Mouse (Mus musculus) bone marrow, adult 2 months (tissue): ENCODE results near the gene Tlx3.

ENCODE experiments used
- CTCF ChIP-seq: fragments of 200-500 bp; IDR thresholded peaks from 2 replicates; pipeline ENCODE4 v1.5.1; 2011; ENCODE audit warnings: low read length, control low read depth; ENCODE audit not compliant: control insufficient read depth, insufficient read depth
- POLR2A ChIP-seq: fragments of 200-500 bp; IDR thresholded peaks from 2 replicates; pipeline ENCODE4 v1.6.1; 2011; ENCODE audit warnings: low read depth, mild to moderate bottlenecking, control low read depth, low read length, borderline replicate concordance; ENCODE audit not compliant: control insufficient read depth

DNA sequence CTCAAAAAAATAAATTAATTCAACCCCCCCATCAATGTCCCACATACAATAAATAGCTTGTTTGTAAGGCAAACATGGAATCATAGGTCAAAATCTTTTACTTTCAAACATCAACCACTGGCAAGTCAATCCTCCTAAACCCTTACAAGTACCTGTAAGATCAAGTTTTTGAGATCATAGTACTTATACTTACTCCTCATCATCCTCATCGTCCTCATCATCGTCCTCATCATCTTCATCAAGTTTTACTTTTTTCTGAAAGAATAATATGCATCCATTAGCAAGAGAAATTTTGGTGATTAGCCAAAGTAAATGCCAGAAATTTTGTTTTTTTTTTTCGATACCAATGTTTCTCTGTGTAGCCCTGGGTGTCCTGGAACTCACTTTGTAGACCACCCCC lies 43.6 kb downstream of the Tlx3 start:
- no peak for TF ChIP-seq CTCF
- TF ChIP-seq POLR2A, result no peak
